Mouse (Mus musculus): ENCODE results near the gene Foxg1. TPM values are rescaled to one million over a fixed set of nuclear protein-coding genes. Genes with fewer than 3 reads are reported as not detected.
A peak's percentile ranks its signal among the peaks of the same experiment; 100 is the strongest.

The Foxg1 gene
- not detected for polyA plus RNA-seq (2021)

GRCm38 (mm10) chr12:49382565-49383520 is at the start of gene Foxg1:
Gene Foxg1, plus strand, starts transcription at chr12:49382660.
- ATAC-seq = no peak
- TF ChIP-seq CTCF (IDR thresholded peaks at IDR 0.05) = no peak
- ChIA-PET POLR2A (no interaction called here), CTCF (interaction anchor here (1.4 kb wide), 1 partner anchor 12 kb away, joined by 5 read pairs; no protein-coding TSS in a partner anchor)
- no peak for DNase-seq (ENCODE audit: low read depth, low spot score)
- in situ Hi-C loops (cut with MboI; ENCODE audit: low pct_unique_long_range_greater_than_20kb) = loop anchor here (5.0 to 25.0 kb wide), 2 partner anchors 904 to 1559 kb away; no protein-coding TSS in a partner anchor
- H3K27me3 ChIP-seq = peaks cover 72% of the 10 kb centered on the region

GRCm38 (mm10) chr12:49349697-49350096 is 32.8 kb upstream of the Foxg1 start:
- in situ Hi-C loops (cut with MboI; ENCODE audit: low pct_unique_long_range_greater_than_20kb) = loop anchor here (25.0 kb wide), 1 partner anchor 1838 kb away; no protein-coding TSS in a partner anchor
- TF ChIP-seq CTCF (IDR thresholded peaks at IDR 0.05) = no peak
- ChIA-PET CTCF (interaction anchor here (0.6 kb wide), 1 partner anchor 12 kb away, joined by 3 read pairs; no protein-coding TSS in a partner anchor), POLR2A (no interaction called here)
- DNase-seq (ENCODE audit: low read depth, low spot score) (no peak), ATAC-seq (no peak)
- no peaks in the 10 kb centered on the region for H3K27me3 ChIP-seq

GRCm38 (mm10) chr12:49368931-49369330 is 13.5 kb upstream of the Foxg1 start:
- no peak for ATAC-seq
- peaks cover 5% of the 10 kb centered on the region for H3K27me3 ChIP-seq
- ChIA-PET POLR2A (no interaction called here), CTCF (no interaction called here)
- in situ Hi-C loops (cut with MboI; ENCODE audit: low pct_unique_long_range_greater_than_20kb) = loop anchor here (25.0 kb wide), 1 partner anchor 1818 kb away; no protein-coding TSS in a partner anchor
- peak; percentile 36 for TF ChIP-seq CTCF (IDR thresholded peaks at IDR 0.05)
- DNase-seq (ENCODE audit: low read depth, low spot score) = no peak

GRCm38 (mm10) chr12:49372170-49372569 is 10.3 kb upstream of the Foxg1 start:
- CTCF ChIA-PET = interaction anchor here (1.6 kb wide), 1 partner anchor 10 kb away, joined by 5 read pairs; the partner anchor contains the start of gene Foxg1
- DNase-seq (ENCODE audit: low read depth, low spot score) (no peak), ATAC-seq (no peak)
- H3K27me3 ChIP-seq = peaks cover 22% of the 10 kb centered on the region
- in situ Hi-C loops (cut with MboI; ENCODE audit: low pct_unique_long_range_greater_than_20kb) = loop anchor here (25.0 kb wide), 1 partner anchor 1815 kb away; no protein-coding TSS in a partner anchor
- no peak for TF ChIP-seq CTCF (IDR thresholded peaks at IDR 0.05)
- POLR2A ChIA-PET = no interaction called here

- in situ Hi-C loops (cut with MboI; ENCODE audit: low pct_unique_long_range_greater_than_20kb) = loop anchor here (25.0 kb wide), 1 partner anchor 1814 kb away; no protein-coding TSS in a partner anchor
- DNase-seq (ENCODE audit: low read depth, low spot score) = no peak
- peaks cover 26% of the 10 kb centered on the region for H3K27me3 ChIP-seq
- TF ChIP-seq CTCF (IDR thresholded peaks at IDR 0.05) = no peak
- ATAC-seq = no peak
- POLR2A ChIA-PET = no interaction called here
- CTCF ChIA-PET = interaction anchor here (1.0 kb wide), 1 partner anchor 1570 kb away, joined by 3 read pairs; no protein-coding TSS in a partner anchor
These were observed 9.3 kb upstream of the Foxg1 start for GRCm38 (mm10) chr12:49373176-49373575.

DNA sequence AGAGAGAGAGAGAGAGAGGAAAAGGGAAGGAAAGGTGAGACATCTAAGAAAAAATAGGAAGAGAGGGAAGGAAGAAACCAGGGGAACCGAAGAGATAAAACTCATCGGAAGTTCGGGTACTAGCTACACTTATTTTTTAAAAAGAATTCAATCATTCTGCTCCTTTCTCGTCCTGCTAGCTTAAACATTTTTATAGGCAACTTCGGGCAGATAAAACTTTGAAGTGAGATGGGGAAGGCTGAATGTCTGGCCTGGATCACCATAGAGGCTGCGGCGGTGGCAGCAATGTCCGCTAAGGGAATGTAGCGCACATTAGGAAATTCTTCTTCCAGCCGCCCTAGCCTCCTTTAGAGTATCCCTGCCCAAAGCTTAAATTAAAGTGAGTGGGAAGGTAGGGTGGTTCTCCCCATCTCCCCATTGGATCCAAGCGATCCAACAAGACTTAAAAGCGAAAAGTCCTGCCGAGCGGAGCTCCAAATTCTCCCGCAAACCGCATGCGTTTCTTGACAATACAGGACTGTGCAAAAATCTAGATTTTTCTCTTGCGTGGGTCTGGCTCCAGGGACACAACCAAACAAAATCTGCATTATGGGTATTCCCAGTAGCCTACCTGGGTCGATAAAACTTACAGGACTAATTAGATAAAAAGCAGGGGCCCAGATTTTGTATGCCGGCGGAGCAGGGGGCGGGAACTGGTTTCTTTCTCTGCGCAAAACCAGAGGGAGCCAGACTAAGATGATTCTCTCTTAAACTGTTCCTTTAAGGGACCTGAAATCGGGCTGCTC is 8.4 kb upstream of the Foxg1 start:
- ChIA-PET CTCF (interaction anchor here (1.0 kb wide), 1 partner anchor 1570 kb away, joined by 3 read pairs; no protein-coding TSS in a partner anchor), POLR2A (interaction anchor here (0.6 kb wide), 1 partner anchor 132 kb away, joined by 3 read pairs; no protein-coding TSS in a partner anchor)
- ATAC-seq (no peak), DNase-seq (ENCODE audit: low read depth, low spot score) (no peak)
- in situ Hi-C loops (cut with MboI; ENCODE audit: low pct_unique_long_range_greater_than_20kb) = loop anchor here (25.0 kb wide), 1 partner anchor 1813 kb away; no protein-coding TSS in a partner anchor
- peaks cover 34% of the 10 kb centered on the region for H3K27me3 ChIP-seq
- TF ChIP-seq CTCF (IDR thresholded peaks at IDR 0.05) = no peak

GRCm38 (mm10) chr12:49374606-49374995 is 7.9 kb upstream of the Foxg1 start:
- ChIA-PET POLR2A (no interaction called here), CTCF (no interaction called here)
- no peak for ATAC-seq
- DNase-seq (ENCODE audit: low read depth, low spot score) = no peak
- H3K27me3 ChIP-seq = peaks cover 38% of the 10 kb centered on the region
- TF ChIP-seq CTCF (IDR thresholded peaks at IDR 0.05) = peak; percentile 69
- in situ Hi-C loops (cut with MboI; ENCODE audit: low pct_unique_long_range_greater_than_20kb) = loop anchor here (25.0 kb wide), 1 partner anchor 1813 kb away; no protein-coding TSS in a partner anchor

DNA sequence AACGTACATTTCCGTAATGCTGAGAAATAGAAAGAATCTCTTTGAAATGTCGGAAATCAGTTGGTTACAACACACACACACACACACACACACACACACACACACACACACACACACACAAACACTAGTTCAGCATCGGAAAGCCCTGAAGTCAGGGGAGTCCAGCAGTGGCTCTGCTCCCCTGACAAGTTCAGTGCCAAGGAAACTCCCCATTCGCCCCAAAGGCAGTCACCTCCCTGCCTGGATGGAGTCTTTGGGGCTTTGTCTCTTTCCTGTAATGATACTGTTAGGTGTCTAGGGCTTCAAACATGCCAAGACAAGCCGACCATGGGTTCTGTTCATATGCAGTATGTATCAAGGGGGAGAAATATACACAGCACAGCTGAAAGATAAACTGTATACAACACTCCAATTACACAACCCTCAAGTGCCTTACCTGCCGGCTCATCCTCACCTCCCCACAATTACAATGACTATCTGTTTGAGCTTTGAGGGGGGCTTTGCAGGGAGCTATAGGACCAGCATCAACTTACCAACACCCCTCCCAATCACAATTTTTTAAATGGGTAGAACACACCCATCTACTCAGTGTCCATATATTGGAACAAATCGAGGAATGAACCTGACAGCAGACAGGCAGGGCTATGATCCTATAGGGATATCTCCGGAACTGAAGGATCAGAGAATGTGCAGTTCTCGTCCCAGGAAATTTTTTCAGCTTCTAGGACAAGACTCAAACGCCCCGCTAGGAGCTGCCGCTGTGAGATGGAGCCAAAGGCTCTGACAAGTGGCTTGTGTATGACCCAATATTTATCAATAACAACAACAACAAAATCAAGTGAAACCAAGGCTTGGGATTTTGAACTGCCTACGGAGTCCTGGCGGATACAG is 6.8 kb upstream of the Foxg1 start:
- no peak for ATAC-seq
- peaks cover 47% of the 10 kb centered on the region for H3K27me3 ChIP-seq
- no peak for DNase-seq (ENCODE audit: low read depth, low spot score)
- in situ Hi-C loops (cut with MboI; ENCODE audit: low pct_unique_long_range_greater_than_20kb) = loop anchor here (25.0 kb wide), 1 partner anchor 912 kb away; no protein-coding TSS in a partner anchor
- ChIA-PET POLR2A (no interaction called here), CTCF (no interaction called here)
- TF ChIP-seq CTCF (IDR thresholded peaks at IDR 0.05) = no peak

- POLR2A ChIA-PET = no interaction called here
- in situ Hi-C loops (cut with MboI; ENCODE audit: low pct_unique_long_range_greater_than_20kb) = loop anchor here (25.0 kb wide), 1 partner anchor 911 kb away; no protein-coding TSS in a partner anchor
- DNase-seq (ENCODE audit: low read depth, low spot score) = no peak
- CTCF ChIA-PET = no interaction called here
- H3K27me3 ChIP-seq = peaks cover 54% of the 10 kb centered on the region
- TF ChIP-seq CTCF (IDR thresholded peaks at IDR 0.05) = no peak
- no peak for ATAC-seq
These were observed 6.0 kb upstream of the Foxg1 start for GRCm38 (mm10) chr12:49376318-49376992.
